Comparison of ENCODE assay signal across 18 mouse cellular contexts in genomic region chr7:99214621-99215185, GRCm38 (mm10). TPM values are rescaled to one million over a fixed set of nuclear protein-coding genes. Genes with fewer than 3 reads are reported as not detected.
DNase-seq lines count a peak whose midpoint lies in the region; ATAC-seq and TF ChIP-seq lines count a peak whose summit lies in the region.
"Had no signal": no experiment of that assay in that cellular context is flagged by ENCODE, and none has a peak within 500 bp of the region (broad histone marks: within the 10 kb centered on the region; RNA-seq: fewer than 3 reads in every experiment).

No protein-coding gene starts in this region.

- H3K27ac ChIP-seq in heart, postnatal 0 days (ENCODE audit: low read depth) = peak overlapping the region; percentile 77
- no peak overlapping the region for H3K27ac ChIP-seq in heart, embryonic 11.5 days (ENCODE audit: low read depth, low read length)
- no peak overlapping the region for H3K27ac ChIP-seq in MEL (ENCODE audit: control insufficient read depth, low read depth, low read length)
- H3K27ac ChIP-seq in intestine, embryonic 16.5 days (ENCODE audit: low read length) = peak overlapping the region; percentile 94
- 0 out of 2 replicates have a peak overlapping the region, but pooled peaks have one; percentile 10 for H3K27ac ChIP-seq in limb, embryonic 10.5 days
- H3K27ac ChIP-seq: embryonic facial prominence, embryonic 15.5 days; forebrain, embryonic 13.5 days; hindbrain, embryonic 14.5 days; left cerebral cortex, adult 2 months; limb, embryonic 13.5 days; neural tube, embryonic 12.5 days had no signal

- no peak for TF ChIP-seq EP300 in heart, postnatal 0 days (IDR thresholded peaks at IDR 0.05; ENCODE audit: low read depth)
- no peak for TF ChIP-seq EP300 in MEL (IDR thresholded peaks at IDR 0.05; ENCODE audit: low read depth in 1 of 2, low read length in 2 of 2)

- H3K9ac ChIP-seq in heart, postnatal 0 days (replicated peaks; ENCODE audit: low read depth, low read length) = no peak overlapping the region
- H3K9ac ChIP-seq in heart, embryonic 11.5 days (ENCODE audit: low read depth, low read length) = no peak overlapping the region
- H3K9ac ChIP-seq in MEL (ENCODE audit: control insufficient read depth, low read depth, low read length, poor library complexity, severe bottlenecking) = no peak overlapping the region
- H3K9ac ChIP-seq in intestine, embryonic 16.5 days (ENCODE audit: low read depth, low read length) = 0 out of 2 replicates have a peak overlapping the region, but pooled peaks have one; percentile 30
- H3K9ac ChIP-seq: embryonic facial prominence, embryonic 15.5 days; forebrain, embryonic 13.5 days; hindbrain, embryonic 14.5 days; limb, embryonic 13.5 days; neural tube, embryonic 12.5 days had no signal

- TF ChIP-seq POLR2A in MEL (IDR thresholded peaks at IDR 0.05; ENCODE audit: control insufficient read depth in 1 of 2, insufficient read depth in 1 of 2, low read depth in 1 of 2, low read length in 2 of 2, poor library complexity in 1 of 2) = no peak

- no peak overlapping the region for H3K4me2 ChIP-seq in heart, postnatal 0 days (ENCODE audit: low read depth, low read length)
- no peak overlapping the region for H3K4me2 ChIP-seq in heart, embryonic 11.5 days
- no peak overlapping the region for H3K4me2 ChIP-seq in intestine, embryonic 16.5 days (ENCODE audit: low read depth, low read length)
- H3K4me2 ChIP-seq: embryonic facial prominence, embryonic 15.5 days; forebrain, embryonic 13.5 days; hindbrain, embryonic 14.5 days; limb, embryonic 13.5 days; neural tube, embryonic 12.5 days had no signal

- H3K27me3 ChIP-seq in heart, postnatal 0 days (ENCODE audit: control insufficient read depth, insufficient read depth, low read length) = no peaks in the 10 kb centered on the region
- H3K27me3 ChIP-seq in heart, embryonic 11.5 days (ENCODE audit: control insufficient read depth, insufficient read depth, low read length) = no peaks in the 10 kb centered on the region; the same call in 1 of the 2 replicates
- H3K27me3 ChIP-seq in MEL (ENCODE audit: control insufficient read depth in 1 of 2, insufficient read depth in 2 of 2, low read length in 2 of 2) = peaks cover 0 to 1% of the 10 kb centered on the region in 2 experiments; a peak in 2 of 4 replicates
- no peaks in the 10 kb centered on the region for H3K27me3 ChIP-seq in intestine, embryonic 16.5 days (replicated peaks; ENCODE audit: control insufficient read depth, insufficient read depth, low read length)
- no peaks in the 10 kb centered on the region for H3K27me3 ChIP-seq in limb, embryonic 10.5 days (ENCODE audit: low read depth, poor library complexity, severe bottlenecking)
- H3K27me3 ChIP-seq: embryonic facial prominence, embryonic 15.5 days; forebrain, embryonic 13.5 days; limb, embryonic 13.5 days had no signal

- 88% methylated on average over 10 of the region's 10 CpGs for WGBS in heart, postnatal 0 days
- WGBS in heart, embryonic 11.5 days (ENCODE audit: insufficient replicate concordance) = 80% methylated on average over 10 of the region's 10 CpGs
- 69% methylated on average over 10 of the region's 10 CpGs for WGBS in intestine, embryonic 16.5 days
- 84% methylated on average over 10 of the region's 10 CpGs for WGBS in limb, embryonic 10.5 days

- TF ChIP-seq RAD21 in MEL (IDR thresholded peaks at IDR 0.05; ENCODE audit: low read depth, low read length) = no peak

- H3K4me3 ChIP-seq in heart, postnatal 0 days (ENCODE audit: low read depth, low read length) = no peak overlapping the region
- H3K4me3 ChIP-seq in heart, embryonic 11.5 days (ENCODE audit: low read depth, low read length) = no peak overlapping the region
- no peak overlapping the region for H3K4me3 ChIP-seq in MEL (ENCODE audit: control insufficient read depth in 1 of 2, insufficient read depth in 1 of 2, low read depth in 2 of 2, low read length in 2 of 2)
- no peak overlapping the region for H3K4me3 ChIP-seq in intestine, embryonic 16.5 days (ENCODE audit: low read length)
- no peak overlapping the region for H3K4me3 ChIP-seq in limb, embryonic 10.5 days
- H3K4me3 ChIP-seq: embryonic facial prominence, embryonic 15.5 days; forebrain, embryonic 13.5 days; left cerebral cortex, adult 2 months; limb, embryonic 13.5 days; neural tube, embryonic 12.5 days had no signal

- no peaks in the 10 kb centered on the region for H3K79me2 ChIP-seq in MEL (ENCODE audit: control insufficient read depth, insufficient read depth, low read length, poor library complexity)

- no peak for DNase-seq in heart, postnatal 0 days (ENCODE audit: low spot score)
- DNase-seq in MEL (ENCODE audit: low read depth, low spot score) = no peak
- DNase-seq in limb, embryonic 10.5 days (ENCODE audit: low spot score) = no peak
- DNase-seq in frontal cortex, postnatal 10 days (ENCODE audit: low spot score in 2 of 2) = no peak
- DNase-seq in lung, adult 18-20 months = no peak
- DNase-seq in spleen, adult 18-20 months = no peak
- DNase-seq: cerebellum, adult 8-10 months; thymus, adult 2 months had no signal

- H3K4me1 ChIP-seq in heart, postnatal 0 days (ENCODE audit: control insufficient read depth, insufficient read depth) = peaks cover 26% of the 10 kb centered on the region
- peaks cover 18% of the 10 kb centered on the region for H3K4me1 ChIP-seq in heart, embryonic 11.5 days (ENCODE audit: control insufficient read depth, insufficient read depth, low read length)
- H3K4me1 ChIP-seq in MEL (ENCODE audit: control insufficient read depth in 1 of 2, insufficient read depth in 2 of 2, low read length in 2 of 2) = no peaks in the 10 kb centered on the region
- peaks cover 15% of the 10 kb centered on the region; the same call in 1 of the 2 replicates for H3K4me1 ChIP-seq in intestine, embryonic 16.5 days (ENCODE audit: control insufficient read depth, insufficient read depth, low read length)
- H3K4me1 ChIP-seq in limb, embryonic 10.5 days = peaks cover 19% of the 10 kb centered on the region

- no peak for ATAC-seq in heart, postnatal 0 days (ENCODE audit: insufficient read depth, low read depth)
- ATAC-seq in heart, embryonic 11.5 days (replicated peaks; ENCODE audit: insufficient number of reproducible peaks, low FRiP score, low TSS enrichment) = no peak
- peak; percentile 84 for ATAC-seq in intestine, embryonic 16.5 days
- ATAC-seq: forebrain, embryonic 13.5 days; midbrain, embryonic 16.5 days had no signal

- no peaks in the 10 kb centered on the region for H3K9me3 ChIP-seq in heart, postnatal 0 days (replicated peaks; ENCODE audit: control insufficient read depth, low read length)
- no peaks in the 10 kb centered on the region for H3K9me3 ChIP-seq in heart, embryonic 11.5 days (replicated peaks; ENCODE audit: control insufficient read depth, low read length)
- no peaks in the 10 kb centered on the region for H3K9me3 ChIP-seq in MEL (replicated peaks; ENCODE audit: insufficient read depth, low read length)
- no peaks in the 10 kb centered on the region for H3K9me3 ChIP-seq in intestine, embryonic 16.5 days (ENCODE audit: control insufficient read depth, low read length)
- no peaks in the 10 kb centered on the region for H3K9me3 ChIP-seq in limb, embryonic 10.5 days (replicated peaks)
- H3K9me3 ChIP-seq: embryonic facial prominence, embryonic 15.5 days; forebrain, embryonic 13.5 days; limb, embryonic 13.5 days; neural tube, embryonic 12.5 days had no signal

- TF ChIP-seq CTCF in heart, postnatal 0 days (IDR thresholded peaks at IDR 0.05; ENCODE audit: low read depth) = no peak
- no peak for TF ChIP-seq CTCF in MEL (IDR thresholded peaks at IDR 0.05 in 2 of 3, conservative IDR thresholded peaks at IDR 0.05 in 1 of 3; ENCODE audit: control insufficient read depth in 1 of 3, insufficient read depth in 1 of 3, low read depth in 2 of 3, low read length in 3 of 3, poor library complexity in 1 of 3, severe bottlenecking in 1 of 3)

- H3K36me3 ChIP-seq in heart, postnatal 0 days (replicated peaks; ENCODE audit: control insufficient read depth, insufficient read depth, low read length) = no peaks in the 10 kb centered on the region
- H3K36me3 ChIP-seq in heart, embryonic 11.5 days (ENCODE audit: control insufficient read depth, insufficient read depth, low read length) = no peaks in the 10 kb centered on the region
- H3K36me3 ChIP-seq in MEL (ENCODE audit: control insufficient read depth in 1 of 2, insufficient read depth in 2 of 2, low read length in 2 of 2) = no peaks in the 10 kb centered on the region; a peak in 1 of 4 replicates
- no peaks in the 10 kb centered on the region for H3K36me3 ChIP-seq in intestine, embryonic 16.5 days (ENCODE audit: control insufficient read depth, insufficient read depth, low read length)
- H3K36me3 ChIP-seq in limb, embryonic 10.5 days = peaks cover 17% of the 10 kb centered on the region
- H3K36me3 ChIP-seq: embryonic facial prominence, embryonic 15.5 days; limb, embryonic 13.5 days; neural tube, embryonic 12.5 days had no signal

RNA-seq across cellular contexts. Expression of gene Mogat2, which starts 23.7 kb away (rescaled TPM):
- not detected in 2 replicates for total RNA-seq in heart, postnatal 0 days (2014; rRNA removed; ENCODE audit: low replicate concordance)
- 0.25 and 0.40 TPM in 2 replicates for polyA plus RNA-seq in heart, postnatal 0 days (2015; fragmentation: Nextera tagmentation; extraction: Ambion mirVana)
- 4.2 and 7.1 TPM in 2 replicates for polyA plus RNA-seq in heart, embryonic 11.5 days (2014; fragmentation: Nextera tagmentation; extraction: Ambion mirVana)
- not detected in 2 replicates for total RNA-seq in MEL (2012; rRNA removed)
- under 1 TPM in 1 of 2 experiments, not detected in 1; 0.13 TPM for polyA plus RNA-seq in MEL (2012; ENCODE audit: insufficient read depth in 1 of 2, insufficient read length in 2 of 2, low read depth in 1 of 2, low replicate concordance in 2 of 2, missing spikeins in 1 of 2)
- 234 and 306 TPM in 2 replicates for polyA plus RNA-seq in intestine, embryonic 16.5 days (2015; fragmentation: Nextera tagmentation; extraction: Ambion mirVana)
- polyA plus RNA-seq in limb, embryonic 10.5 days (2016; fragmentation: Nextera tagmentation; extraction: Ambion mirVana) = 78.6 and 124 TPM in 2 replicates
- total RNA-seq: gastrocnemius, adult 8-10 months; left cerebral cortex, adult 2 months had no signal

RNA-seq across cellular contexts. Expression of gene Dgat2, which starts 32.2 kb away (rescaled TPM):
- total RNA-seq in heart, postnatal 0 days (2014; rRNA removed; ENCODE audit: low replicate concordance) = 114 and 121 TPM in 2 replicates
- 112 and 115 TPM in 2 replicates for polyA plus RNA-seq in heart, postnatal 0 days (2015; fragmentation: Nextera tagmentation; extraction: Ambion mirVana)
- polyA plus RNA-seq in heart, embryonic 11.5 days (2014; fragmentation: Nextera tagmentation; extraction: Ambion mirVana) = 8.4 and 8.7 TPM in 2 replicates
- total RNA-seq in MEL (2012; rRNA removed) = 4.1 and 4.5 TPM in 2 replicates
- polyA plus RNA-seq in MEL (2012; ENCODE audit: insufficient read depth in 1 of 2, insufficient read length in 2 of 2, low read depth in 1 of 2, low replicate concordance in 2 of 2, missing spikeins in 1 of 2) = 1 to 10 TPM in 1 of 2 experiments, not detected in 1; 7.7 TPM
- 325 and 488 TPM in 2 replicates for polyA plus RNA-seq in intestine, embryonic 16.5 days (2015; fragmentation: Nextera tagmentation; extraction: Ambion mirVana)
- polyA plus RNA-seq in limb, embryonic 10.5 days (2016; fragmentation: Nextera tagmentation; extraction: Ambion mirVana) = 14.2 and 15.0 TPM in 2 replicates

RNA-seq across cellular contexts. Expression of gene Map6, which starts 52.5 kb away (rescaled TPM):
- 1.5 and 3.7 TPM in 2 replicates for total RNA-seq in heart, postnatal 0 days (2014; rRNA removed; ENCODE audit: low replicate concordance)
- polyA plus RNA-seq in heart, postnatal 0 days (2015; fragmentation: Nextera tagmentation; extraction: Ambion mirVana) = 1.8 and 2.5 TPM in 2 replicates
- 2.0 and 2.2 TPM in 2 replicates for polyA plus RNA-seq in heart, embryonic 11.5 days (2014; fragmentation: Nextera tagmentation; extraction: Ambion mirVana)
- not detected in 2 replicates for total RNA-seq in MEL (2012; rRNA removed)
- not detected for polyA plus RNA-seq in MEL (2012; ENCODE audit: insufficient read depth in 1 of 2, insufficient read length in 2 of 2, low read depth in 1 of 2, low replicate concordance in 2 of 2, missing spikeins in 1 of 2)
- 3.5 and 4.2 TPM in 2 replicates for polyA plus RNA-seq in intestine, embryonic 16.5 days (2015; fragmentation: Nextera tagmentation; extraction: Ambion mirVana)
- polyA plus RNA-seq in limb, embryonic 10.5 days (2016; fragmentation: Nextera tagmentation; extraction: Ambion mirVana) = 3.1 and 5.4 TPM in 2 replicates

Comparison
In these comparisons a context has a peak if more than half of its experiments do, and no peak if none do; other contexts are left out.
1. H3K27ac ChIP-seq: peak in heart, postnatal 0 days (single experiment), intestine, embryonic 16.5 days (single experiment) and limb, embryonic 10.5 days (single experiment); none in heart, embryonic 11.5 days (single experiment) and MEL (single experiment).